Mouse (Mus musculus) heart, postnatal 25 days (tissue): Measurements from ENCODE around the gene Rslcan18. TPM values are rescaled to one million over a fixed set of nuclear protein-coding genes. Genes with fewer than 3 reads are reported as not detected.
"Not testable (repeated sequence)": the region's sequence is repeated elsewhere in the genome, so short reads cannot be mapped to it uniquely, and the experiment has no call there.

Source experiments
- DNase-seq: peaks from one replicate; pipeline ENCODE4 v3.0.0; 2022; ENCODE audit warnings: low spot score
- intact Hi-C: fragments of 180-260 bp; cut with DNase I; formaldehyde crosslinking; loops from one replicate; pipeline ENCODE4 v1.15.1; 2025
- total RNA-seq, 2 experiments: library from RNA; stranded (reverse); gene quantifications; 2 replicates each; pipeline ENCODE4 v1.2.3; 2021

Gene Rslcan18
- total RNA-seq = 1 to 10 TPM in 1 of 2 experiments, under 1 TPM in 1; 0.95 to 1.1 TPM

GRCm38 (mm10) chr13:67116163-67116562 is at the start of gene Rslcan18:
TSS of gene Rslcan18 (minus strand) at chr13:67116263.
- DNase-seq, intact Hi-C loops: not testable (repeated sequence)

- intact Hi-C loops = loop anchor here (1.0 to 10.0 kb wide), 5 partner anchors 19 to 717 kb away; partner anchors contain the start of gene Zfp457
- peak; percentile 53 for DNase-seq
Measured at GRCm38 (mm10) chr13:67128038-67128721, 12.1 kb upstream of the Rslcan18 start.

- not testable (repeated sequence) for DNase-seq
- intact Hi-C loops = loop anchor here (10.0 kb wide), 2 partner anchors 137 to 717 kb away; no protein-coding TSS in a partner anchor
Measured at GRCm38 (mm10) chr13:67127507-67127906, 11.4 kb upstream of the Rslcan18 start.

GRCm38 (mm10) chr13:67124460-67124859 is 8.4 kb upstream of the Rslcan18 start:
- intact Hi-C loops = loop anchor here (10.0 kb wide), 2 partner anchors 140 to 720 kb away; no protein-coding TSS in a partner anchor
- no peak for DNase-seq

GRCm38 (mm10) chr13:67121360-67121759 is 5.3 kb upstream of the Rslcan18 start, which contains the start of gene Zfp759:
TSS of gene Zfp759 (plus strand) at chr13:67121660.
- DNase-seq = not testable (repeated sequence)
- intact Hi-C loops = loop anchor here (10.0 kb wide), 2 partner anchors 143 to 723 kb away; no protein-coding TSS in a partner anchor

- intact Hi-C loops = no loop called here
- DNase-seq = no peak
Measured at GRCm38 (mm10) chr13:67113287-67113686, 2.8 kb downstream of the Rslcan18 start.

GRCm38 (mm10) chr13:67112096-67112495 is 4.0 kb downstream of the Rslcan18 start:
- DNase-seq = no peak
- intact Hi-C loops = no loop called here

GRCm38 (mm10) chr13:67108821-67109206 is 7.2 kb downstream of the Rslcan18 start:
- DNase-seq = no peak
- intact Hi-C loops = loop anchor here (1.0 to 10.0 kb wide), 4 partner anchors 19 to 446 kb away; partner anchors contain the start of gene Zfp748

- peak; percentile 79 for DNase-seq
- intact Hi-C loops = loop anchor here (1.0 to 10.0 kb wide), 3 partner anchors 48 to 446 kb away; partner anchors contain the start of gene Zfp748
Measured at GRCm38 (mm10) chr13:67108194-67108820, 7.8 kb downstream of the Rslcan18 start, which contains the start of gene Gm28557. TSS of gene Gm28557 (minus strand) at chr13:67108604.

- intact Hi-C loops = loop anchor here (1.0 to 10.0 kb wide), 4 partner anchors 25 to 447 kb away; partner anchors contain the start of gene Zfp748
- DNase-seq = no peak
Measured at GRCm38 (mm10) chr13:67107681-67108080, 8.4 kb downstream of the Rslcan18 start.

- intact Hi-C loops = no loop called here
- DNase-seq = no peak
Measured at GRCm38 (mm10) chr13:67097876-67098275, 18.2 kb downstream of the Rslcan18 start, which contains the start of gene Zfp708. TSS of gene Zfp708 (minus strand) at chr13:67097976.

- intact Hi-C loops = no loop called here
- no peak for DNase-seq
Measured at GRCm38 (mm10) chr13:67090154-67090553, 25.9 kb downstream of the Rslcan18 start.

GRCm38 (mm10) chr13:67081946-67082345 is 34.1 kb downstream of the Rslcan18 start:
- intact Hi-C loops = loop anchor here (2.0 kb wide), 2 partner anchors 19 to 25 kb away; no protein-coding TSS in a partner anchor
- DNase-seq = no peak

GRCm38 (mm10) chr13:67081142-67081713 is 34.8 kb downstream of the Rslcan18 start:
- intact Hi-C loops = no loop called here
- peak; percentile 70 for DNase-seq

- intact Hi-C loops = no loop called here
- no peak for DNase-seq
Measured at GRCm38 (mm10) chr13:67077244-67077643, 38.8 kb downstream of the Rslcan18 start.

GRCm38 (mm10) chr13:67072786-67073185 is 43.3 kb downstream of the Rslcan18 start:
- intact Hi-C loops = no loop called here
- no peak for DNase-seq

- intact Hi-C loops = loop anchor here (10.0 kb wide), 1 partner anchor 199 kb away; no protein-coding TSS in a partner anchor
- no peak for DNase-seq
Measured at GRCm38 (mm10) chr13:67065386-67065785, 50.7 kb downstream of the Rslcan18 start.

- DNase-seq = no peak
- intact Hi-C loops = loop anchor here (2.0 to 10.0 kb wide), 5 partner anchors 20 to 490 kb away; partner anchors contain the start of genes Gm28044, Zfp748 and Zfp953
Measured at GRCm38 (mm10) chr13:67062427-67062826, 53.6 kb downstream of the Rslcan18 start.

- intact Hi-C loops = loop anchor here (1.0 to 10.0 kb wide), 5 partner anchors 47 to 491 kb away; partner anchors contain the start of genes Gm28044, Gm28557, Zfp748 and Zfp953
- peak; percentile 82 for DNase-seq
Measured at GRCm38 (mm10) chr13:67060786-67061358, 55.2 kb downstream of the Rslcan18 start, which contains the start of gene Zfp712. TSS of gene Zfp712 (minus strand) at chr13:67061170.
